Mouse (Mus musculus) mesoderm, embryonic 11.5 days (tissue): Measurements from ENCODE around the gene Cacna2d3.
A peak's percentile ranks its signal among the peaks of the same experiment; 100 is the strongest.

ENCODE experiments used
- DNase-seq: peaks from one replicate; pipeline ENCODE4 v3.0.0-alpha.2; 2012; ENCODE audit warnings: low read depth, low spot score

The Cacna2d3 gene

GRCm38 (mm10) chr14:29392851-29393250 is 328.8 kb downstream of the Cacna2d3 start:
- DNase-seq: no peak

GRCm38 (mm10) chr14:29391489-29391888 is 330.2 kb downstream of the Cacna2d3 start:
- DNase-seq: no peak

- DNase-seq: no peak
Observed at GRCm38 (mm10) chr14:29387761-29388160, 333.9 kb downstream of the Cacna2d3 start.

DNA sequence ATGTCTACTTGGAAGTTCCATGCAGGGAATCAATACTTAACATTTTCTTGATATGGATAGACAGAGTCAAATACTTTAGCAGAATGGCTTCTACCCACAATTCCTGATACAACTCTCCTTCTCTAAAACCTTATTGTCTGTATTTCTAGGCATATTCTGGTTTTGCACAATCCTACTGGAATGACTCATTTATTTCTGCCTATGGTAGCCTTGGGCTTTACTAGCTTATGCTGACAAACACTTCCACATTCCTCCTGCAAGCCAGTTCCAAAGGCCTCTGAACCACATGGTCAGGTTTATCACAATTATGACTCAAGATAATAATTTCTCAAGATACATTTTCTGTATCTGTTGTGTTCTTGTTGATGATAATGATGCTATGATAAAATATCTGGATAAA is 336.2 kb downstream of the Cacna2d3 start:
- no peak for DNase-seq

- no peak for DNase-seq
Observed at GRCm38 (mm10) chr14:29382786-29383185, 338.9 kb downstream of the Cacna2d3 start.

DNA sequence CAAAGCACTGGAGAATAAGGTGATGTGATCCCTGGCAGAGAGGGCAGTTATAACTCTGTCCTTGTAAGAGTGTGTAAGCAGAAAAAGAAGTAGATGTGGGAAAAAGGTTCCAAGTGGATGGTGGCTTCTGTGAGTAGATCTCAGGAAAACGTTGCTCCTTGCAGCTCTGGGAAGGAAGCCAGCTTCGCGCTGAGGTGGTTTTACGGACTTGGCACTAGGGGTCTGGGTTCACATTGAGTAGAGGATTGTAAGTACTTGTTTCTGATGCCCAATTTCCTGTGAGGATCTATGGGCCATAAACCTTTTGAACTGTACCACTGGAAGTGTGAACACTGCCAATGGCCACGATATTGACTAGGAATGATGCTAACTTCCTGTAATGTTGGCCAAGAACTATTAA is 354.8 kb downstream of the Cacna2d3 start:
- DNase-seq: no peak

GRCm38 (mm10) chr14:29362448-29362847 is 359.2 kb downstream of the Cacna2d3 start:
- peak; percentile 27 for DNase-seq

GRCm38 (mm10) chr14:29350627-29351026 is 371.0 kb downstream of the Cacna2d3 start:
- DNase-seq: peak; percentile 24

DNA sequence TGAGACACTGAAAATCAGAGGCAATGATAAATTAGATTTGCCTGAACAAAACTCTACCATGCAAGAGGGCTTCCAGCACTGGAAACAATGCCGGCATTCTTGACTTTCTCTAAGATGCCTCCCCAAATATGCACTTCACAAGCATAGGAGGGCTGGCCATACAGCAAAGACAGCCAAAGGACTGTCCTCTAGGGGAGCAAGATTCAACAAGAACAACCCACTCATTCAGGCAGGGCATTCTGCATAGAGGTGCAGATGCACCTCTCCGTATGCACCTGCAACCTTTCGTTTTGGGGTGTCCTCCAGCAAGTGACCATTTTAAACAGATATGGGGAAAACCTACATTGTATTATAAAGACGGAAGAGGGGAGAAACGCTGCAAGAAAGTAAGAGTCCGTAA is 380.1 kb downstream of the Cacna2d3 start:
- no peak for DNase-seq

GRCm38 (mm10) chr14:29340728-29341127 is 380.9 kb downstream of the Cacna2d3 start:
- no peak for DNase-seq

GRCm38 (mm10) chr14:29334897-29335296 is 386.8 kb downstream of the Cacna2d3 start:
- DNase-seq: no peak

DNA sequence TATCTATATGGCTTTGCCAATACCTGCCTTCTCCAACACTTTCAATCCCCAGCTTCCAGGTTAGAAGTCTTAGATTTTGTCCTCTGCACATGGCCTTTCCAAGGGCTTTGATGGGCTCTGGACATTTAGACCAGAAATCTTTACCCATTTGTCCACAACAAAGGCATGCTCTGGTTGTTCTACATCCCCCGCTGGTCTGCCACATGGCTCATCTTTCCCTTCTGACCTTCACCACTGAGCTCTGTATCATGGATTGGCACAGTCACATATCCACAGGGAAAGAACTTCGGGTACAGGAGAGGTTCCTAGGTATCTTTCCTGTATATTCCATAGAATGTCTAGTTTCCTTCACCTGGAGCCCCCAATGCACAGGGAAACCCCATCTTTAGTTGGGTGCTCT is 387.4 kb downstream of the Cacna2d3 start:
- no peak for DNase-seq

GRCm38 (mm10) chr14:29324430-29324782 is 397.3 kb downstream of the Cacna2d3 start:
- no peak for DNase-seq

- DNase-seq: no peak
Observed at GRCm38 (mm10) chr14:29323718-29324429, 397.8 kb downstream of the Cacna2d3 start.

DNA sequence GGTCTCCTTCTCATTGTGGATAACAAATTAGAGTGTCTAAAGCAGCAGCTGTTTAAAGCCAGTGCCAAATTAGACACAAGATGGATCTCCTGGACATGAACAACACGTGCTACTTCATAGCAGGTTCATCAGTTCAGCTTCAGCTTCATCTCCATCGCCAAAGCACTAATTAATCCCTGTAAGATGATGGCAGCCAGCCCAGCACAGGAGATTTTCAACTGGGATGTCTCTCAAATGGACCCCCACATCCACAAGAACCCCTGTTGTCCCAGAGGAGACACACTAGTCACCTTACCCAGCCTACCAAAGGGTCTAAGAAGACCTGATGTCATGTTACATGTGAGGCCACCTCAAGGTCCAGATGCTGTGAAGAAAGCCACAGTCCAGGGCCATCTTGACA is 408.2 kb downstream of the Cacna2d3 start:
- DNase-seq: no peak

- DNase-seq: no peak
Observed at GRCm38 (mm10) chr14:29305623-29306022, 416.0 kb downstream of the Cacna2d3 start.

- DNase-seq: no peak
Observed at GRCm38 (mm10) chr14:29296185-29296754, 425.4 kb downstream of the Cacna2d3 start.

DNA sequence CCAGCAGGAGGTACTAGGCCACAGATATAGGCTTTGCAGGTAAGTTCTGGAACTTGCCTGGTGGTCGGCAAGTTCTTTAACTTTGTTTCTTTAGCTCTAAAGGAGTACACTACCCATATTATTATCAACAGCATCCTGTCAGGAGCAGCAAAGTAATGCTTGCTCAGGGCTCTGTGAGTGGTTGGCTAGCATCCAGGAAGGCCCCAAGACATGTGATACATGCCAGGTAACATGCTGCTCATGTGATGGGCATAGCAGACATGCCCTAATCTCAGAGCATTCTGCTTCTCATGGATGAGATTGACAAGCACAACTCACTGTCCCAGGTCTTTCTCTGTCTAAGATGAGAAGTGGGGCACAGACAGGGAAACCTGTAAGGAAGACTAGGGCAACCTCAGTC is 442.8 kb downstream of the Cacna2d3 start:
- DNase-seq: no peak

- no peak for DNase-seq
Observed at GRCm38 (mm10) chr14:29278401-29278800, 443.3 kb downstream of the Cacna2d3 start.

DNA sequence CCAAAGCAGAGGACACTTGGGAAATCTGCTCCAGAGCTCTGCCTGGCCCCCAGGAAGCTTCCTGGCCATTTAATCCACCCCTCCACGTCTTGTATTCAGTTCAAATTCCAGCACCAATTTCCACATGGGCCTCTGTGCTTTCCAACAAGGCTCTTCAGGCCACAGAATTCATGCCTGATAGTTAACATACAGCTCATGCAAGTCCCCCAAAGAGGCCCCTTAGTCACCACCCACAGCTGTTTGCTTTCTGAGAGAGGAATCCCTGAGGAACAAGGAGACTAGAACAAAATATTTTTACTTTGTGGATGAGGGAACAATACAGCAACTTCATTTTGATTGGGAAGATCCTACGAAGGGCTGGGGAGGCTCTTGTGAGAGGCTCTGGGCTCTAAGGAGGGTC is 444.0 kb downstream of the Cacna2d3 start:
- DNase-seq: no peak

DNA sequence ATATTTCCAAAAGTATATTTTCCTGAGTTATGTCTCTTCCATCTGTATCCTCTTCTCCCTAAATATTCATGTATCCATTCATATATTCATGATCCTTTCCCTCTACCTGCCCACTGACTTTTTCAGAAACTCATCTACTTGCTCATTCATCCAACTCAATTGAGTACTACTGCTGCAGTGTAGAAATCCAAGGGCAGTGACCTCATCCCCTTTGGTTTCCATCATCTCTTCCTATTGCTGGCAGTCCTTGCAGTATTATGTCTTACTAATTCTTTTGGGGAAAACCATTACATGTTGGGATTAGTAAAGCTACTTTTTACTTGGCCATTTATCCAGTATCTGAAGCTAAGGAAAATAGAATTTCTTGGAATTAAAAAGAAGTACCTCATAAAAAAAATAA is 447.8 kb downstream of the Cacna2d3 start:
- DNase-seq: no peak

GRCm38 (mm10) chr14:29270541-29270940 is 451.1 kb downstream of the Cacna2d3 start:
- no peak for DNase-seq

GRCm38 (mm10) chr14:29269816-29270215 is 451.8 kb downstream of the Cacna2d3 start:
- DNase-seq: peak; percentile 23

GRCm38 (mm10) chr14:29268609-29269008 is 453.1 kb downstream of the Cacna2d3 start:
- peak; percentile 68 for DNase-seq
